Mouse (Mus musculus): ENCODE results near the gene Wnt10a. TPM values are rescaled to one million over a fixed set of nuclear protein-coding genes. Genes with fewer than 3 reads are reported as not detected.
A peak's percentile ranks its signal among the peaks of the same experiment; 100 is the strongest.

The Wnt10a gene
- total and polyA plus RNA-seq, 3 experiments: 126 to 187 (median 155) TPM

DNA sequence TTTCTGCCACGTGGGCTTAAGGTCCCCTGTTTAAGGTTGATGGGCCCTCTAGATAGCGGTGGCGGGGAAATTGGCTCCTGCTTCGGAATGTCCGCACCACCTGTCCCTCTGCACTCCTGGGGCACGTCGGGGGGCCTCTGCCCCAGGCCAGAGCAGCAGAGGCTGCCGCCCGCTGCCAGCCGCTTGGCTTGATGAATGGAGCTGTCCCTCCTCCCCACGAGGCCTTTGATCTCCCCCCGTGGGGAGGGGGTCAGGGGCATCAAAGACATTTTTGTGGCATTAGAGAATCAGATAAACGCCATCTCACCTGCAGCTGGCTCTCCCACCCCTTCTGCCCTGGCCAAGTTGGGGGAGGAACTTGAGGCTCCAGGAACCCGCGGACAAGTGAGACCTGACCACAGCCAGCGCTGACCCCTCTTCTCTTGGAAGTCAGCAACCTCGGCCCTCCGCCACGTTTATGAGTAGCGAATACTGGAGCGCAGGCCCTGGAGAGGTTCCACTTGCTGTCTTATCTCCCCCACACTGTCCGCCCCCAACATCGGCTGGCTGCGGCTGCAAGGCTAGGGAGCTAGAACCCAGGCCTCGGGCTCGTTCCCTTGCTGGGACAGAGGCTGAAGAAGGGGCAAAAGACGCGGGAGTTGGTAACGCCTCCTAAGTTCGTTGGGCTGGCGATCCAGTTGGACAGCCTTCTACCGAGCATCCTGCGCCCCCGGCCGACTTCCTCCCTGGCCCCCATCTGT is 20.4 kb upstream of the Wnt10a start:
- no peak for TF ChIP-seq MAZ (IDR thresholded peaks at IDR 0.05; ENCODE audit: low read depth, low read length)
- TF ChIP-seq TBP (conservative IDR thresholded peaks at IDR 0.05; ENCODE audit: low read depth, low read length): no peak
- no peak for TF ChIP-seq USF1 (IDR thresholded peaks at IDR 0.05; ENCODE audit: low read depth, low read length)
- TF ChIP-seq CTCF (conservative IDR thresholded peaks at IDR 0.05 in 1 of 2, IDR thresholded peaks at IDR 0.05 in 1 of 2; ENCODE audit: low read depth in 2 of 2, low read length in 2 of 2): no peak
- no peak for TF ChIP-seq MAFK (IDR thresholded peaks at IDR 0.05; ENCODE audit: insufficient replicate concordance, low read length)
- TF ChIP-seq PAX5 (IDR thresholded peaks at IDR 0.05; ENCODE audit: low read length): no peak
- TF ChIP-seq JUN (IDR thresholded peaks at IDR 0.05; ENCODE audit: insufficient read depth, low read depth, low read length): no peak
- no peak for TF ChIP-seq MAX (IDR thresholded peaks at IDR 0.05; ENCODE audit: low read length)
- no peak for TF ChIP-seq POLR2AphosphoS2 (IDR thresholded peaks at IDR 0.05; ENCODE audit: low read depth, low read length)
- no peak overlapping the region for H3K9ac ChIP-seq (ENCODE audit: insufficient read depth, low read depth)
- H3K4me3 ChIP-seq (replicated peaks in 1 of 3; ENCODE audit: low read depth in 2 of 3, low read length in 2 of 3, poor library complexity in 1 of 3): no peak overlapping the region
- peaks cover 13 to 36% of the 10 kb centered on the region in 2 experiments for H3K4me1 ChIP-seq (ENCODE audit: control insufficient read depth in 1 of 2, insufficient read depth in 2 of 2)
- peaks cover 24% of the 10 kb centered on the region for H3K27me3 ChIP-seq (replicated peaks)
- DNase-seq (ENCODE audit: extremely low read depth): no peak
- in situ Hi-C loops (cut with MboI; ENCODE audit: low pct_ligation_motif_present, low pct_unique_long_range_greater_than_20kb, low sequenced_read_pairs) (loop anchor here (5.0 kb wide), 1 partner anchor 36 kb away; no protein-coding TSS in a partner anchor), dilution Hi-C loops (cut with MboI; ENCODE audit: extremely low pct_ligation_motif_present, extremely low pct_unique_long_range_greater_than_20kb, low sequenced_read_pairs) (no loop called here)
- no peaks in the 10 kb centered on the region for H3K9me3 ChIP-seq (replicated peaks; ENCODE audit: low read length)
- no peaks in the 10 kb centered on the region for H3K36me3 ChIP-seq (replicated peaks in 1 of 2; ENCODE audit: control insufficient read depth in 1 of 2, insufficient read depth in 1 of 2, low read length in 1 of 2)
- no peaks in the 10 kb centered on the region for H3K79me2 ChIP-seq (replicated peaks; ENCODE audit: control insufficient read depth, extremely low read depth, insufficient read depth, poor library complexity, severe bottlenecking)
- no peak overlapping the region for H3K4me2 ChIP-seq (ENCODE audit: insufficient read depth, low read depth, poor library complexity, severe bottlenecking)
- H3K27ac ChIP-seq (ENCODE audit: insufficient read depth, low read depth): no peak overlapping the region

DNA sequence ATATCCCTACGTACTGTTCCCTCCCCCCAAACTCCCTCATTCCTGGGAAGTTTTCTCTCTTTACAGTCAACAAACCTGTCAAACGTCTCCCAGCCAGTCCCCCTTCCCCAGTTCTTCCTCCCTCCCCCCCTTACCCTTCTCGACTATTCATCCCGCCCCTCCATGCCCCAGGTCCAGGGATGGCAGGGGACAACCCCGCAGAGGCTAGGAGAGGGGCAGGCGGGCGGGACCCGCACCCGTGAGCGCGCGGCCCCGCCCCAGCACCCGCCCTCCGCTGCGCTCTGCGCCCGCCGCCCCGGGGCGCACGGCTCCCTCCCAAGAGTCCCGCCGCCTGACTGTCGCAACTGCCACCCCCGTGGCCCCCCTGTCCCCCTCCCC is 19.9 kb upstream of the Wnt10a start:
- DNase-seq (ENCODE audit: extremely low read depth): no peak
- Histone ChIP-seq H3K4me1 (ENCODE audit: control insufficient read depth in 1 of 2, insufficient read depth in 2 of 2) (peaks cover 18 to 42% of the 10 kb centered on the region in 2 experiments), H3K27ac (ENCODE audit: insufficient read depth, low read depth) (no peak overlapping the region), H3K9ac (ENCODE audit: insufficient read depth, low read depth) (no peak overlapping the region; the same call in 1 of the 2 replicates), H3K36me3 (replicated peaks in 1 of 2; ENCODE audit: control insufficient read depth in 1 of 2, insufficient read depth in 1 of 2, low read length in 1 of 2) (no peaks in the 10 kb centered on the region), H3K79me2 (replicated peaks; ENCODE audit: control insufficient read depth, extremely low read depth, insufficient read depth, poor library complexity, severe bottlenecking) (no peaks in the 10 kb centered on the region), H3K4me2 (ENCODE audit: insufficient read depth, low read depth, poor library complexity, severe bottlenecking) (peak overlapping the region; percentile 94), H3K27me3 (replicated peaks) (peaks cover 24% of the 10 kb centered on the region), H3K4me3 (replicated peaks in 1 of 3; ENCODE audit: low read depth in 2 of 3, low read length in 2 of 3, poor library complexity in 1 of 3) (no peak overlapping the region), H3K9me3 (replicated peaks; ENCODE audit: low read length) (no peaks in the 10 kb centered on the region)
- in situ Hi-C loops (cut with MboI; ENCODE audit: low pct_ligation_motif_present, low pct_unique_long_range_greater_than_20kb, low sequenced_read_pairs) (loop anchor here (5.0 kb wide), 1 partner anchor 36 kb away; no protein-coding TSS in a partner anchor), dilution Hi-C loops (cut with MboI; ENCODE audit: extremely low pct_ligation_motif_present, extremely low pct_unique_long_range_greater_than_20kb, low sequenced_read_pairs) (no loop called here)
- TF ChIP-seq ZNF384 (IDR thresholded peaks at IDR 0.05; ENCODE audit: low read depth, low read length) (no peak), IRF4 (IDR thresholded peaks at IDR 0.05; ENCODE audit: low read depth, low read length) (no peak), JUN (IDR thresholded peaks at IDR 0.05; ENCODE audit: insufficient read depth, low read depth, low read length) (no peak), ELF1 (IDR thresholded peaks at IDR 0.05; ENCODE audit: low read depth, low read length) (no peak), RCOR1 (conservative IDR thresholded peaks at IDR 0.05; ENCODE audit: low read depth, low read length) (no peak), ETS1 (conservative IDR thresholded peaks at IDR 0.05; ENCODE audit: low read depth, low read length) (no peak), CHD1 (IDR thresholded peaks at IDR 0.05; ENCODE audit: low read depth, low read length) (no peak), GABPA (IDR thresholded peaks at IDR 0.05; ENCODE audit: insufficient replicate concordance, low read depth, low read length) (no peak), MAZ (IDR thresholded peaks at IDR 0.05; ENCODE audit: low read depth, low read length) (no peak), JUND (conservative IDR thresholded peaks at IDR 0.05; ENCODE audit: low read depth, low read length) (no peak), USF1 (IDR thresholded peaks at IDR 0.05; ENCODE audit: low read depth, low read length) (no peak)

Data from CH12.LX (cell line).